Mouse (Mus musculus) gastrocnemius, adult 18-20 months (tissue): Measurements from ENCODE around the gene Tmem45a2. TPM values are rescaled to one million over a fixed set of nuclear protein-coding genes. Genes with fewer than 3 reads are reported as not detected.

Source experiments
- total RNA-seq, 2 experiments: library from RNA; stranded (reverse); gene quantifications; 2 replicates each; pipeline ENCODE4 v1.2.3; 2021

The Tmem45a2 gene
- total RNA-seq, 2 experiments from 2014 or later = not detected

Other genes with a start within 250 kb of the Tmem45a2 start
- gene Tmem45a, start 185.2 kb downstream of the Tmem45a2 start, total RNA-seq = 1 to 10 TPM; 1.3 to 1.5 TPM
- not detected for gene Lnp1, start 143.3 kb downstream of the Tmem45a2 start, total RNA-seq
- 10 to 100 TPM; 30.3 to 32.9 TPM for gene Tomm70a, start 50.3 kb upstream of the Tmem45a2 start, total RNA-seq
- 10 to 100 TPM; 19.2 to 22.5 TPM for gene Nit2, start 96.0 kb upstream of the Tmem45a2 start, total RNA-seq
- gene Tbc1d23, start 160.1 kb upstream of the Tmem45a2 start, total RNA-seq = 10 to 100 TPM; 16.6 to 19.6 TPM
- gene Tmem30c, start 221.5 kb upstream of the Tmem45a2 start, total RNA-seq = not detected